Mouse (Mus musculus): ENCODE data around the gene Kat2b. TPM values are rescaled to one million over a fixed set of nuclear protein-coding genes. Genes with fewer than 3 reads are reported as not detected.
A peak's percentile ranks its signal among the peaks of the same experiment; 100 is the strongest.
"Not testable (repeated sequence)": the region's sequence is repeated elsewhere in the genome, so short reads cannot be mapped to it uniquely, and the experiment has no call there.

Gene Kat2b
- total RNA-seq (2015) (19.8 and 20.1 TPM in 2 replicates), total RNA-seq (2017) (23.6 and 37.0 TPM in 2 replicates)

DNA sequence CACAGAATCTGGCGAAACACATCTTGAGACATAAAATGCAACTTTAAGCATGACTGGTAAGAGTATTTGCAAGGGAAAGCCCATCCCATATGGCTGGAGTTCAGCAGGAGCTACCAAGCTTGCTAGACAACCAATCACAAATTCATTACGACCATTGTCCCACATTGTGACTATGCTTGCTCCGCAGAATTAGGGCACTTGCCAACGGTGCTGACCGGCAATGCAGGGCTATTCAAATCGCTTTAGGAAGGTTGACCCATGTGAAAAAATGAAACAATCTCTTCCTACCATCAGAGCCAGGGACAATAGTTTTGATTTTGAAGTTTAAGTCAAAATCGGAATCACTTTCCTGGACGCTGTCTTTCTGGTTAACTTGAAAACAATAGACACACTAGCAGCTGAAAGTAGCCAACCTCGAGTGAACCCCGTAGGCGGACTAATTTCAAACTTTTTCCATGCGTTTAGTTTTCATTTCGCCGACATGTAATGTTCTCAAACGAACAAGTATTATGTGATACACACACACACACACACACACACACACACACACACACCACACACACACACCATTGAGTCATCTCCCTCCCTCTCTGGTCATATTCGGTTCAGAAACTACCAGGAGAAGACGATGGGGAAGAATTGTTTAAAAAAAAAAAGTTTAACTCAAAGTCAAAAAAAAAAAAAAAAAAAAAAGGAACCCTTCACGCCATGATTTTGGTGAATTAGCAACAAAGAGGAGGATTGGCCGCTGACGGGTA is at the start of gene Kat2b:
Gene Kat2b, plus strand, starts transcription at position 701 of the 758 bp plus-strand sequence.
- ATAC-seq (replicated peaks; ENCODE audit: poor library complexity): peak; percentile 5; the same call in 1 of the 2 replicates

DNA sequence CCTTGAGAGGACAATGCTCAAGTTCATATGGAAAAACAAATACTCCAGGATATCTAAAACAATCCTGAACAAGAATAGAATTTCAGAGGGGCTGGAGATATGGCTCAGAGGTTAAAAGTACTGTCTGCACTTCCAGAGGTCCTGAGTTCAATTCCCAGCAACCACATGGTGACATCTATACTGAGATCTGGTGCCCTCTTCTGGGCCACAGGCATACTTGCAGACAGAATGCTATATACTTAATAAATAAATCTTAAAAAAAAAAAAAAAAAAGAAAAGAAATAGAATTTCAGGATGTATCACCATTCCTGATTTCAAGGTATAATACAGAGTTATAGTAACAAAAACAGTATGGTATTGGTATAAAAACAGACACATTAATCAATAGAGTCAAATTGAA is 47.3 kb upstream of the Kat2b start:
- ATAC-seq (replicated peaks; ENCODE audit: poor library complexity): peak; percentile 58; the same call in 1 of the 2 replicates

DNA sequence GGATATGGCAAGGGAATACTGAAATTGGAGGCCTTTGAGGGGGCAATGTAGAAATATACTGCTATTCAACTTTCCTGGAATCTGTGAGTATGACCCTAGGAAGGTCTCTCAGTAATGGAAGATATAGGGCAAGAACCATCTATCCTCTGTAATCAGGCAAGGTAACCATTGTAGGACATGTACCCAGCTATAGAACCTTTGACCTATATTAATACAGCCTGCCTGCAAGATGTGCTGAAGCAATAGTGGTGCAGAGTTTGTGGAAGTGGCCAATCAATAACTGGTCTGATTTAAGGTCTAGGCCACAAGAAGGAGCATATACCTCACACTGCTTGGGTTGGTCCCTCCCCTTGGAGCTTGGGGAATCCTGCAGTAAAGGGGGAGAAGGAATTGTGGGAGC is 46.2 kb upstream of the Kat2b start:
- ATAC-seq (replicated peaks; ENCODE audit: poor library complexity): no peak

DNA sequence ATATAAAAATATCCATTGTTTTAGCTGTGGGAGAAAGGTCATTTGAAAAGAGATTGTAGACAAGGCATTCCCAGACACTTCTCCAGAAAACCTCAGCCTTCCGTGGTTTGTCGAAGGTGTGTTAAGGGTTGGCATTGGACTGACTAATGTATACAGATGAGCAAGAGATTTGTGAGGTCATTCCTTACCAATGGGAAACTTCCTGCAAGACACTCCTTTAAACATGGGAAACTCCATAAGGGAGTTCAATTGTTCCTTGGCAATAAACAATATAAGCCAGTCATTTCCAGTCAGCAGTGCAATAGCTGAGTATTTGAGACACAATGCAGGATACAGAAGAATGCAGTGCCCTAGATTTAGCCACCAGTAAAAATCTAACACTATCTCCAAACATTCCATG is 38.6 kb upstream of the Kat2b start:
- ATAC-seq (replicated peaks; ENCODE audit: poor library complexity): no peak

DNA sequence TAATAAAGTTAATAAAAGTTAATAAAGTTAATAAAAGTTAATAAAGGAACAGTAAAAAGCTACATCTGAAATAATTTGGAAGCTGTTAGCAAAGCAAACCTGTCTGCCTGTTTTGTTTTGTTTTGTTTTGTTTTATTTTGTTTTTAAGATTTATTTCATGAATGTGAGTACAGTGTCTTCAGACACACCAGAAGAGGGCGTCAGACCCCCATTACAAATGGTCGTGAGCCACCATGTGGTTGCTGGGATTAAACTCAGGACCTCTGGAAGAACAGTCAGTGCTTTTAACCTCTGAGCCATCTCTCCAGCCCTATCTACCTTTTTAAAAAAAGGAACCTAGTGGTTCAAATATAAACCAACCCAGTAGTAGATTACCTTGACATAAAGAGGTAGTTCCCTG is 35.5 kb upstream of the Kat2b start:
- no peak for ATAC-seq (replicated peaks; ENCODE audit: poor library complexity)

DNA sequence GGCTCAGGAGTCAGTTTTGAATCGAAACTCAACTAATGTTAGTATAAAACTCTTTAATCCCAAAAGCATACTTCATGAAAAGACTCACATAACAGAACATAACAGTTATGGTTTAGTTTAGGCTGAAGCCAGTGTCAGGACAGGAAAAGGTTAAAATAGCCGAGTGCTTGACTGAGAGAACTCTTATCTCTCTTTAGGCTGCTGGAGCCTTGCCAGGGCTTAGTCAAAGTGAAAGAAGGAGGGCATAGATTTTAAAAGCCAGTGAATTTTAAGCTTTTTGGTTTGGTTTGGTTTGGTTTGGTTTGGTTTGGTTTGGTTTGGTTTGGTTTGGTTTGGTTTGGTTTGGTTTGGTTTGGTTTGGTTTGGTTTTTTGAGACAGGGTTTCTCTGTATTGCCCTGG is 34.2 kb upstream of the Kat2b start:
- peak; percentile 80 for ATAC-seq (replicated peaks; ENCODE audit: poor library complexity)

DNA sequence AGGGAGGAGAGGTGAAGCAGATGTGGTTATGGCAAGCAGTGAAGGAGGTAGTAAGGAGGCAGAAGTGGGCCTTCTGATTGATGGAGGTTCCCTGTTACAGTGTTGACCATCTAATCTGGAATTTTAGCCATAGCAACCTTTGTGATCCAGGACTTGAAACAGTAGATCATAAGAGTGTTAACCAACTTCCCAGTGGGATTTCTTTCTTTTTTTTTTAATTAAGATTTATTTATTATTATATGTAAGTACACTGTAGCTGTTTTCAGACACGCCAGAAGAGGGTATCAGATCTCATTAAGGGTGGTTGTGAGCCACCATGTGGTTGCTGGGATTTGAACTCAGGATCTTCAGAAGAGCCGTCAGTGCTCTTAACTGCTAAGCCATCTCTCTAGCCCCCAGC is 27.3 kb upstream of the Kat2b start, which contains the start of gene Pp2d1:
Gene Pp2d1, minus strand, starts transcription at position 101 of the 400 bp plus-strand sequence.
- not testable (repeated sequence) for ATAC-seq (replicated peaks; ENCODE audit: poor library complexity)

DNA sequence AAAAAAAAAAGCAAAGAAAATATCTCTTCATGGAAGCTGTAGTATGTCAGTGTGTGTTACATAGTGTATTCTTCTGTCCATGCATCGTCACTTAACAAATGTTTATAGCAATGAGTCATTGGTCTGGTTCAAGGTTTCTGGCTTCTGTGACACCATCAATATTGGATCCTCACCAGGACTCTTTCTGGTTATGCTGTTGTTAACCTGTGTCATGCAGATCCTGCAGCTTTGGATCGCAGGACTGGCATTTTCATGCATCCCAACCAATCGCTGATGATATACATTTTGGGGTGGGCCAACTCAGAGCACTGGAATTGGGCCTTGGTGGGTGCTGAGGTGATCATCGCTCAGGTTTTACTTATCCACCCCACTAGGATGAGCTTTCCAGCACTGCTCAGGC is 24.1 kb upstream of the Kat2b start:
- no peak for ATAC-seq (replicated peaks; ENCODE audit: poor library complexity)

DNA sequence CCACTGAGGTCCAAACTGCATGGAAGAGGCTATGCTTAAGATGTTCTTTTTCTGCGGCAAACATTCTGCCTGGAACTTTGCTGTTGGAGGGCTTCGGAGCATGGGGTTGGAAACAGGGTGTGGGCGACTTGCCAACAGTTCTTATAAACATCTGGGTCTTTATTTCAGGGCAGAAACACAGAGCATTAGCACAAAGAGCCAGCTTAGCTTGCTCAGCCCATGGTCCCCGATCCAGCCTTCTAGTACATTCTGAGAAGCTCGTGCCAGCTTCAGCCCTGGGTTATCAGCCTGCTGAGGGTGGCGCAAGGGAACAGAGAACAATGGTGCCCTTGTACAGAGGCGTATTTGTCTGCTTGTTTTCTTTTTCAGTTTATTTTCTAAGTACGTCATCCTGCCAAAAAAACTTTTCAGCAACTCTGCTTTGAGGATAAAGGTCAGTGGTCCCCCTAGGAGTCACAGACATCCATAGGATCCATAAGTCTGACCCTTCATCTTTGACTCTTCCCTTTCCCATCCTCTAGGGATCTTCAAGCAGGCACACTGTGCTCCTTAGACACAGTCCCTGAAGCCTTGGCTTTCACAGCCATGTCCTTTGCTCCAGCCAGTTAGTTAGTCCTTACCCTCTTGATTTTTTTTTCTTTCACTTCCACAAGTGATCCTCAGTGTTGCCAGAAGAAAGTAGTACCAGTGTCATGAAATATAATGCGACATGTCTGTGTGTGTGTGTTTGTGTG is 22.9 kb upstream of the Kat2b start:
- ATAC-seq (replicated peaks; ENCODE audit: poor library complexity): no peak

DNA sequence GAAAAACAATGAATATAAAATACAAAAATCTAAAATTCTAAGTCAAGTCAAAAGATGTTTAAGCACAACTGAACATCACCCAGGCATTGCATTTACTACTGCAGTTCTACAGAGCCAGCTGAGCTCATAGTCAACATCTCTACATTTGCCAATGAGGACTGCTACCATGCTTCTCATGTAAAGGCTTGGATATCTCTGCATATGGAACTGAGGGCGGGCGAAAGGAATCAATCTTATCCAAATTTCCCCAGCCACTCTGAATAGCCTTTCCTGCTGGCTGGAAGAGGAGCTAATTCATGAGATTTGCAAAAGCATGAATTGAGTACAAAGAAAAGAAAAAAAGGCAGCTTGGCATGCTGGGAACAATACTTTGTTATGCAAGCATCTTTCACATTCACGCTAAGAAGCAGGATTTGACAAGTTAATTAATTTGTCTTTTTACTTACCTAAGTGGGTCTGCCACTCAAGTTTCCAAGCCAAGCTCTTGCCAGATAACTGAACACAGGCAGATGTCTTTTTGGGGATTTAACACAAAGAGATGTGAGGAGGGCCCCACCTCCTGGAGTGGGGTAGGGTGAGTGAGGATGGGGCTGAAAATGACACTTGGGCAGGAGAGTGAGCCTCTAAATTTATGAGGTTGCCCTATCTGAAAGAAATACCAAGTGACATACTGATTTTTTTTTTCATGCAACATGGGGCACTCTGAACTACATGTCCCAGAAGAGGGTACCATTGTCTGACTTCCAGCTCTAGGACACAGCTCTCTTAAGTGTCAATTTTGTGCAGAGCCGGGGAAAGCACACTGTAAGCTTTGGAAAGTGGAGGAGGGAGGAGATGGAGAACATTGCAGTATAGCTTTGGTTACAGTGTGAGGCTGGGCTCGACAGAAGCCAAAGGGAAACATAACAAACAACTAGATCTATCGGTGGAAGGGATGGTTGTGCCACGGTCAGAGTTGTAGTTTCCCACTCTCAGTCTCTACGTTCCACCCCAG is 15.1 kb upstream of the Kat2b start:
- no peak for ATAC-seq (replicated peaks; ENCODE audit: poor library complexity)

DNA sequence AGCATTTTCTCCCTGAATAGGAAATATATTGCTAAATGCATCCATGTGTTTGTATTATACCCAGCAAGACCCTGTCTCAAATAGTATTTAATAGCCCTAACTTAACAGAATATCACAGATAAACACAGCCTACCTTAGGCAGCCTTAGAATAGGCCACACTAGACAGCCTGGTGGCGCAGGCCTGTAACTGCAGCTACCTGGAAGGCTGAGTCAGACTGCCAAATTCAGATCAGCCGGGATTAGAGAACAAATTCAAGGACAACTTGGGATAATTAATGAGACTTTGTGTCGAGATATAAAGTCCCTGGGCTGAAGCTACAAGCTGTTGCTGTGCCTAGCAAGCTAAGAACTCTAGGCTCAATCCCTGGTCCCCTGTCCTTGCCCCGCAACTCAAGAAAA is 12.6 kb upstream of the Kat2b start:
- peak; percentile 83 for ATAC-seq (replicated peaks; ENCODE audit: poor library complexity)

DNA sequence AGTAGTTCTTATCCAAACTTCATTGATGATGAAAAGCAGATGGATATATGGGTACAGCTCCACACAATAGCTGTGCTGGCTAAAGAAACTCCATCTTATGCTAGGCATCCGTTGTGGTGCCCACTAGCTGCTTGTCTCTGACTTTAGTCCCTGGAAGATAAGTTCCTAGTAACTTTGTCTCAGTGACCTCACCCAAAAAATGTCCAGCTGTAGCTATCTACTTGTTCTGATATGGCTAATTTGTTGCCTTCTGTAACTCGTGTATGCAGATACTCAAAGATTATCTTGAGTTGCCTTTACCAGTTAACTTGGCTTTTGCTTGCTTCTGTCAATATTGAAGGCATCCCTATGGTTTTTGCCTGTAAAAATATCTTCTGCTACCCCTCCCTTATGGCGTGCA is 11.8 kb upstream of the Kat2b start:
- peak; percentile 84 for ATAC-seq (replicated peaks; ENCODE audit: poor library complexity)

DNA sequence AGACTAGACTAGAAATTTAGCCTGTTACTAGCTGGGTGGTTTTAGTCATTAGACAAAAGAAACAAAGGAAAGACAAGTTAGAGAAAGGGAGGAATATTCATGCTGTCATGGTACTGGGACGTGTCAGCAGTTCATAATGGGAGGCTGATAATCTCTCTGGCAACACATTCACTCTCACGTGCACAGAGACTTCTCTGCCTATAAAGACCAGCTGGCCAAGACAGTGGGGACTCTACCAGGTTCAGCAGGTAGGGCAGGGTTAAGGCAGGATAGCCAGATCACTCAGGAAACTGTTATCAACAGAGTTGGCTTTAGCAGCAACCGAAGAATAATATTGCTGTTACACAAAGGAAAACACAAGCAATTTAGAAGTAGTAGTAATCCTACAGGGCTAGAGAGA is 9.2 kb upstream of the Kat2b start:
- ATAC-seq (replicated peaks; ENCODE audit: poor library complexity): peak; percentile 28; the same call in 1 of the 2 replicates

DNA sequence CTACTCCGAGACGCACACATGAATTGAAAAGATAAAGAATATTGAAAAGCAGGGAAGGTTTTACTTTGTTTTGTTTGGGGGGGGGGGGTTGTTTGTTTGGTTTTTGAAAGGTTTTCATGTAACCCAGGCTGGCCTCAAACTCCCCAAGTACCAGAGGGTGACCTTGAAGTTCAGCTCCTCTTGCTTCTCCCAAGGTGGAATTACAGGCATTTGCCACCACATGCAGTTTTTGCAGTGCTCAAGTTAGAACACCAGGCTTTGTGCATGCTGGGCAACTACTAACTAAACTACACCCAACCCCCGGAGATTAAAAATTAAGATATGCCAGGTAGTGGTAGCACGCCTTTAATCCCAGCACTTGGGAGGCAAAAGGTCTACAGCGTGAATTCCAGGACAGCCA is 7.0 kb upstream of the Kat2b start:
- ATAC-seq (replicated peaks; ENCODE audit: poor library complexity): no peak

DNA sequence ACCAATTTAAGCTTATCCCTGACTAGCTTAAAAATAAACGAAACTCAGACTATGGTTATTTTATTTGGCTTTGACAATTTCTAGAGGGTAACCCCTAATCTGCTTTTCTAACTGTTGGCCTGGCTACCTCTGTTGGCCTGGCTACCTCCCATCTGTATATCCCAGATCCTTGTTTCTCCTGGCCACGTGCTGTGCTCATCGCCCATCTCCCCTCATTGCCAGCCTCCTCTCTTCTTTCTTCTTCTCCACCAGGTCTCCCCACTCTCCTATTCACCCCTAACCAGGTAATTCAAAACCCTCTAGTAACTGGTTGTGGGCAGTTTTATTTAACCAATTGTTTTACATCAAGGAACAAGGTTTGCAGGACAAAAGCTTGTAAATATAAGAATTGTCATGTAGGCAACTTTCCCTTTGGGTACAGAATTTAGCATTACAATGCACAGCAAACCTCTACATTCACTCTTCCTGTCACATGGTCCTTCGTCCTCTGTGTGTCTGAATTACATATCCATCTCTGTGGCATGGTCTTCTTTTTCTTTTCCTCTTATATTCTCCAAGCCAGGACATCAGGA is 5.1 kb upstream of the Kat2b start:
- ATAC-seq (replicated peaks; ENCODE audit: poor library complexity): no peak

DNA sequence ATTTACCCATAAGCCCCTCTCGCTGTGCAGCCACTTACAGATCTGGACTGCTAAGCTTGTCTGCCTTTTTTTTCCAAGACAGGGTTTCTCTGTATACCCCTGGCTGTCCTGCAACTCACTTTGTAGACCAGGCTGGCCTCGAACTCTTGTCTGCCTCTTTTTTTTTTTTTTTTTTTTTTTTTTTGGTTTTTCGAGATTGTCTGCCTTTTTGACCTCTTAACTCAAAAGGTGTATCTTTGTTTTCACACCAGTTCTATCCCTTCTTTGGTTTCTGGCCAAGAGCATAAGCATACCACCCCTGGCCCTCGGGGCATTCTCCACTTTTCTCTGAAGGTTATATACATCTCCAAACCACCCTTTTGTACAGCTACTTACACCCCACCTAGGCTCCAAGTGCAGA is 1.8 kb upstream of the Kat2b start:
- no peak for ATAC-seq (replicated peaks; ENCODE audit: poor library complexity)

DNA sequence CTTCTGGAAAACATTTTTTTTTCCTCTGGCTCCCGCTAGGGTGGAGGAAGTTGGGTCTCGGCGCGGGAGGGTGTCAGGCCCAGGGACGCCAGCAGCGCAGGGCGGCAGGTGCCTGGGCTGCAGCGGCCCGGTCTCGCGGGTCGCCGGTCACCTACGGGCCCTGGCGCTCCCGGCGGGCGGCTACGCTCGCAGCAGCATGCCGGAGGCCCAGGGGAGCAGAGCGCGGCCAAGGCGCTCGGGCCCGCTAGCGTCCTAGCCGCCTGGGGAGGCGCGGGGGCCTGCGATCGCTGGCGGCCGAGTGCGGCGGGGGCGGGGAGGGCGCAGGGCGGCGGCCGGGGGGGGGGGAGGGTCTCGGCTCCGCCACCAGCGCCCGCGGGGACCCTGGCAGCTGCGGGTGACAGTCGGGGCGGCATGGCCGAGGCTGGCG is 271 bp downstream of the Kat2b start:
- ATAC-seq (replicated peaks; ENCODE audit: poor library complexity): peak; percentile 49

DNA sequence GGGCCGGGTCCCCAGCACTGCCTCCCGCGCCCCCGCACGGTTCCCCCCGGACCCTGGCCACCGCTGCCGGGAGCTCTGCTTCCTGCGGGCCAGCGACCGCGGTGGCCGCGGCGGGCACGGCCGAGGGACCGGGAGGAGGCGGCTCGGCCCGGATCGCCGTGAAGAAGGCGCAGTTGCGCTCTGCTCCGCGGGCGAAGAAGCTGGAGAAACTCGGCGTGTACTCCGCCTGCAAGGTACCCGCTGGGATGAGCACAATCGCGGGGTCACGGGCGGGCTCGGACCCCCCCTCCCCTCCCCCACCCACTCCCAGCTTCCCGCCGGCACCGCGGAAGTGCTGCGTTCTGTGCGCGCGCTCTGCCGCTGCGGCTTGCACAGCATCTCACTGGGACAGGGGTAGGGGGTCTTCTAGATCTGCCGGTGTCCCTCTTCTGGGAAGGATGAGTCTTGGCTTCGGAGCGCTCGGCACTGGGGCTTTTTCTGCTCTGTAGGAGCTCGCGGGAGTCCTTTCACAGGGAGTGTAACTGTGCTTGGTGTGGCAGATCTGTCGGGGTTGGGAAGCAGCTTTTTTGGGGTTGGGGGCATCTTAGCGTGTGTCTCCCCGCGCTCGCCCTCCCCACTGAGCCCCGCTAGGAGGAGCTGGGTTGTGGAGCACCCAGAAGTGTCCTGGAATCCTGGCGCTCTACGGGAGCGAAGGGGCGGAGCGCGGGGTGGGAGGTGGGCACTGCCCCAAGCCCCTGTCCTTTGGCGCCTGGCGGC is 863 bp downstream of the Kat2b start:
- peak; percentile 0; the same call in 1 of the 2 replicates for ATAC-seq (replicated peaks; ENCODE audit: poor library complexity)

DNA sequence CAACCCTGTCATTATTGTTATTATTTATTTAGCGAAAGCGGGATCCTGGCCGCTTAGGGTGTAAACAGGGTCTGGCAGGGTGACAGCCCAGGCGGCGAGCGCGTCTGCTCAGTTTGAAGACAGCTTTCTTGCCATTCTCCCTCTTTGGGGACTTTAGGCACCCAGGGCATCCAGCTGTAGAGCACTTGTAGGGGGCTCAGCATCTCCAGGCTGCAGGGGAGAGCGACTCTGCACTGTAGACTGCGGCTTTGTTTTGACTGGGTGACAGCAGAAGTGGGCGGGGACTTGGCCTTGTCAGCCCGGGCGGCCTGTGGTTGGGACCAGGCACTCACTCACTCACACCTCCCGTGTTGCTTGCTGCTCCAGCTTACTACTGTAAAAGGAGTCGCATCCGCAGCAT is 1.5 kb downstream of the Kat2b start:
- ATAC-seq (replicated peaks; ENCODE audit: poor library complexity): peak; percentile 57

Data from megakaryocyte progenitor cell, adult 5-6 weeks (primary cell).